Comparison of ENCODE assay signal across 8 mouse cellular contexts in the genomic region with DNA sequence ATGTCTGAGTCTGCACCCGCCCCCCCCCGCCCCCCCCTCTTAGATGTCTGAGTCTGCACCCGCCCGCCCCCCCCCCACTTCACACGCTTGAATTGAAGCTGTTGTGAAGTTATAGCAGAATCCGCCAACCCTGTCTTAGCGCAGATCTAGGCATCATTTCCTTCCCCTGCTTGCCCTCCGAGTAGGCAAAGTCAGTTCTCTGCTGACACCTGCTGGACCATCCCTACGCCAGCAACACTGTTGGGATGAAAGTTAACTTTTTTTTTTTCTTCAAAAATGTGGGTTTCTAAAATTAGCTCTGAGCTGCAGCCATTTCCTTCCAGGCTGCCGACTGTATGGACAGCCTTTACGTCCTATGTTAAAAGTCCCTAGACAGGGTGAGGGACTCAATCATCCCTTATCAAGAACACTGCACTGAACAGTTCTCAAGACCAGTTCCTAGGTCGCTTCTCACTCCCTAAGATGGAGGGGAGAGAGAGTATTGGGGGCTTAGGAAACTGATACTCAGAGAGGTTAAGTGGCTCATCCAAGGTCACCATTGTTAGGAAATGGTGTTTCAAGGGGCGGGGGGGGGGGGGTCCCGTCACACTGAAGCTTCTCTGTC. TPM values are rescaled to one million over a fixed set of nuclear protein-coding genes. Genes with fewer than 3 reads are reported as not detected.
DNase-seq lines count a peak whose midpoint lies in the region; ATAC-seq and TF ChIP-seq lines count a peak whose summit lies in the region.

No protein-coding gene starts in this region.

- 7% methylated on average over 13 of the region's 14 CpGs for WGBS in limb, embryonic 11.5 days
- 7% methylated on average over 13 of the region's 14 CpGs for WGBS in midbrain, embryonic 16.5 days

- intact Hi-C loops in left cerebral cortex, adult 2 months (cut with DNase I): loop anchor here (1.0 kb wide), 2 partner anchors 290 to 472 kb away; no protein-coding TSS in a partner anchor

- peaks cover 7% of the 10 kb centered on the region for H3K4me1 ChIP-seq in embryonic fibroblast, embryonic 13.5 days (ENCODE audit: control insufficient read depth, insufficient read depth, low read length)
- H3K4me1 ChIP-seq in limb, embryonic 11.5 days (ENCODE audit: control insufficient read depth, insufficient read depth, low read length): no peaks in the 10 kb centered on the region
- peaks cover 2% of the 10 kb centered on the region; the same call in 1 of the 2 replicates for H3K4me1 ChIP-seq in midbrain, embryonic 16.5 days (ENCODE audit: control insufficient read depth, insufficient read depth, low read length)

- H3K9me3 ChIP-seq in limb, embryonic 11.5 days (ENCODE audit: control insufficient read depth, low read length): no peaks in the 10 kb centered on the region
- no peaks in the 10 kb centered on the region for H3K9me3 ChIP-seq in midbrain, embryonic 16.5 days (replicated peaks; ENCODE audit: control insufficient read depth, low read length, poor library complexity, severe bottlenecking)

- no peak overlapping the region for H3K4me2 ChIP-seq in limb, embryonic 11.5 days (ENCODE audit: low read depth, severe bottlenecking)
- no peak overlapping the region for H3K4me2 ChIP-seq in midbrain, embryonic 16.5 days (ENCODE audit: low read length)

- H3K36me3 ChIP-seq in limb, embryonic 11.5 days (ENCODE audit: control insufficient read depth, insufficient read depth, low read length): no peaks in the 10 kb centered on the region
- no peaks in the 10 kb centered on the region for H3K36me3 ChIP-seq in midbrain, embryonic 16.5 days (ENCODE audit: control insufficient read depth, insufficient read depth, low read length)

- TF ChIP-seq POLR2A in embryonic fibroblast, embryonic 13.5 days (IDR thresholded peaks at IDR 0.05; ENCODE audit: low read depth, low read length): no peak

- H3K9ac ChIP-seq in limb, embryonic 11.5 days (ENCODE audit: low read length): no peak overlapping the region
- no peak overlapping the region for H3K9ac ChIP-seq in midbrain, embryonic 16.5 days (ENCODE audit: low read depth, low read length)

- H3K4me3 ChIP-seq in left cerebral cortex, adult 2 months: no peak overlapping the region
- no peak overlapping the region for H3K4me3 ChIP-seq in embryonic fibroblast, embryonic 13.5 days (ENCODE audit: insufficient read depth, low read length)
- H3K4me3 ChIP-seq in limb, embryonic 11.5 days (ENCODE audit: low read depth, low read length): no peak overlapping the region
- no peak overlapping the region for H3K4me3 ChIP-seq in midbrain, embryonic 16.5 days (ENCODE audit: low read depth, low read length)

- TF ChIP-seq CTCF in left cerebral cortex, adult 2 months (IDR thresholded peaks at IDR 0.05): peak; percentile 76
- TF ChIP-seq CTCF in embryonic fibroblast, embryonic 13.5 days (IDR thresholded peaks at IDR 0.05; ENCODE audit: borderline replicate concordance, insufficient read depth, low read length): peak; percentile 92

- peak; percentile 61 to 73 for ATAC-seq in hematopoietic stem cell, adult 5-6 weeks (replicated peaks in 1 of 2; ENCODE audit: insufficient read depth in 1 of 2, low FRiP score in 2 of 2, low TSS enrichment in 1 of 2, low read depth in 1 of 2, poor library complexity in 2 of 2, severe bottlenecking in 2 of 2)
- no peak for ATAC-seq in limb, embryonic 11.5 days (ENCODE audit: insufficient number of reproducible peaks, low FRiP score, low TSS enrichment, low read depth)
- ATAC-seq in midbrain, embryonic 16.5 days: peak; percentile 73; the same call in 1 of the 2 replicates

- peaks cover 42% of the 10 kb centered on the region for H3K27me3 ChIP-seq in limb, embryonic 11.5 days (ENCODE audit: control insufficient read depth, insufficient read depth, low read length)
- H3K27me3 ChIP-seq in midbrain, embryonic 16.5 days (ENCODE audit: control insufficient read depth, insufficient read depth, low read depth, low read length): peaks cover 47% of the 10 kb centered on the region

- no peak overlapping the region for H3K27ac ChIP-seq in left cerebral cortex, adult 2 months
- H3K27ac ChIP-seq in embryonic fibroblast, embryonic 13.5 days (ENCODE audit: insufficient read depth, low read length): no peak overlapping the region
- H3K27ac ChIP-seq in limb, embryonic 11.5 days (replicated peaks; ENCODE audit: low read depth, low read length): no peak overlapping the region
- no peak overlapping the region for H3K27ac ChIP-seq in midbrain, embryonic 16.5 days (ENCODE audit: low read length)

- peak; percentile 46 to 54 for DNase-seq in left cerebral cortex, adult 2 months (ENCODE audit: extremely low spot score in 1 of 2, low spot score in 2 of 2)
- DNase-seq in left cerebral cortex, adult 8-10 months (ENCODE audit: low spot score in 2 of 2): no peak
- peak; percentile 91 for DNase-seq in NIH3T3 (ENCODE audit: low read depth)
- peak; percentile 70 for DNase-seq in limb, embryonic 11.5 days (ENCODE audit: low spot score)
- DNase-seq in thymus, postnatal 25 days: peak; percentile 62

RNA-seq across cellular contexts. Expression of a gene that starts 5.6 kb away (rescaled TPM):
- total RNA-seq in left cerebral cortex, adult 2 months (2021): under 1 TPM; 0.30 to 0.84 TPM
- 1 to 10 TPM in 2 of 4 experiments, under 1 TPM in 2; 0.22 to 2.0 (median 1.1) TPM for total RNA-seq in left cerebral cortex, adult 8-10 months (2022)
- polyA plus RNA-seq in embryonic fibroblast, embryonic 13.5 days (2011; ENCODE audit: insufficient read length, low read depth, missing spikeins): 5.0 and 5.4 TPM in 2 replicates
- 8.3 and 8.6 TPM in 2 replicates for total RNA-seq in hematopoietic stem cell, adult 5-6 weeks (2017)
- polyA plus RNA-seq in limb, embryonic 11.5 days (2014; fragmentation: Nextera tagmentation; extraction: Ambion mirVana): 10.5 and 12.8 TPM in 2 replicates
- polyA plus RNA-seq in midbrain, embryonic 16.5 days (2015; fragmentation: Nextera tagmentation; extraction: Ambion mirVana): 1.1 and 1.2 TPM in 2 replicates

Comparison
In these comparisons a context has a peak if more than half of its experiments do, and no peak if none do; other contexts are left out.
1. DNase-seq: peak in left cerebral cortex, adult 2 months (2 of 2), NIH3T3 (single experiment), limb, embryonic 11.5 days (single experiment) and thymus, postnatal 25 days (single experiment); none in left cerebral cortex, adult 8-10 months (0 of 2).